Mouse (Mus musculus) neural tube, embryonic 11.5 days (tissue): Measurements from ENCODE around the gene Bmpr1b. TPM values are rescaled to one million over a fixed set of nuclear protein-coding genes. Genes with fewer than 3 reads are reported as not detected.

Source experiments
- ATAC-seq: fragments of 200-750 bp; cut with Nextera tagmentation; 2 replicates; pipeline ENCODE4 v1.8.0; 2017; ENCODE audit warnings: moderate number of reproducible peaks, mild to moderate bottlenecking, moderate TSS enrichment, moderate library complexity; ENCODE audit not compliant: insufficient read depth, low FRiP score, low TSS enrichment
- DNase-seq: peaks from one replicate; pipeline ENCODE4 v3.0.0-alpha.2; 2015; ENCODE audit warnings: low spot score
- H3K27ac ChIP-seq: fragments of 300-500 bp; sonication (generic); 2 replicates; pipeline ENCODE4 v1.5.1; 2014; ENCODE audit warnings: low read depth, mild to moderate bottlenecking, low read length
- H3K27me3 ChIP-seq: fragments of 300-500 bp; sonication (generic); 2 replicates; pipeline ENCODE4 v1.6.1; 2014; ENCODE audit warnings: mild to moderate bottlenecking, low read length, mixed read lengths; ENCODE audit not compliant: control insufficient read depth, insufficient read depth
- H3K36me3 ChIP-seq: fragments of 300-500 bp; sonication (generic); 2 replicates; pipeline ENCODE4 v1.6.1; 2014; ENCODE audit warnings: mild to moderate bottlenecking, low read length, moderate library complexity, mixed read lengths; ENCODE audit not compliant: control insufficient read depth, insufficient read depth
- H3K4me1 ChIP-seq: fragments of 300-500 bp; sonication (generic); 2 replicates; pipeline ENCODE4 v1.6.1; 2014; ENCODE audit warnings: low read length, mixed read lengths; ENCODE audit not compliant: control insufficient read depth, insufficient read depth
- H3K4me2 ChIP-seq: fragments of 300-500 bp; sonication (generic); 2 replicates; pipeline ENCODE4 v1.6.1; 2014; ENCODE audit warnings: low read depth, mild to moderate bottlenecking, moderate library complexity
- H3K4me3 ChIP-seq: fragments of 300-500 bp; sonication (generic); 2 replicates; pipeline ENCODE4 v1.5.1; 2014; ENCODE audit warnings: low read depth, low read length
- H3K9ac ChIP-seq: fragments of 300-500 bp; sonication (generic); 2 replicates; pipeline ENCODE4 v1.6.1; 2014; ENCODE audit warnings: mild to moderate bottlenecking, low read length
- H3K9me3 ChIP-seq: fragments of 300-500 bp; sonication (generic); 2 replicates; pipeline ENCODE4 v1.6.1; 2016; ENCODE audit warnings: low read length; ENCODE audit not compliant: control insufficient read depth
- WGBS: fragments of 180-500 bp; shearing (Covaris S2); extraction: QIAGEN DNeasy Blood & Tissue Kit; methylation state at CpG from one replicate; pipeline ENCODE4 v1.1.7; 2014; 5-methylcytosine and 5-hydroxymethylcytosine counted together
- polyA plus RNA-seq: library from polyadenylated mRNA; unstranded; fragments of >200 nt; fragmentation: Nextera tagmentation; extraction: Ambion mirVana; gene quantifications from 2 replicates; pipeline ENCODE4 v1.2.1, GENCODE M21; 2014

Gene Bmpr1b
- polyA plus RNA-seq, 1 experiment from 2014 or later: 17.8 TPM

DNA sequence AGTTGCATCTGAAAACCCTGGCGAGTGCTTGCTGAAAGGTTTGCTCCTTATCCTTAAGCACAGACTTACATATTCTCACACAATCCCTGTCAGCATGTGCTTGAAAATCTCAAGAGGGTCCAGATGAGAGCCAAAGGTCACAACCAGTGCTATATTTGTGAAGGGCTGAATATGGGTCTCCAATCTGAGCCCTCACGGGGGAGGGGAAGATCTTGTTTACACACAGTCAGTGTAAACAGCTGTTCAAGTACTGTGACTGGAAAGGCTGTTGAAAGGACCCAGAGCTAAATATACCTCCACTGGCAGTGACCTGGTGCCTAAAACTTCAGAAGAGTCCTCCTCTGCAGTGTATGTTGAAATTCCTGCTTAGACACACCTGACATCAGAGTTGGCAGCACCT, 43.7 kb downstream of the Bmpr1b start:
- no peaks in the 10 kb centered on the region for H3K4me1 ChIP-seq
- H3K36me3 ChIP-seq: no peaks in the 10 kb centered on the region
- no peak overlapping the region for H3K9ac ChIP-seq
- no peaks in the 10 kb centered on the region for H3K27me3 ChIP-seq
- DNase-seq (no peak), ATAC-seq (no peak)
- no peaks in the 10 kb centered on the region for H3K9me3 ChIP-seq
- H3K27ac ChIP-seq: no peak overlapping the region
- 49% methylated on average over 2 of the region's 2 CpGs for WGBS
- no peak overlapping the region for H3K4me3 ChIP-seq
- H3K4me2 ChIP-seq: no peak overlapping the region

GRCm38 (mm10) chr3:142124255-142124654, 45.0 kb downstream of the Bmpr1b start:
- DNase-seq (no peak), ATAC-seq (no peak)
- 52% methylated on average over 6 of the region's 6 CpGs for WGBS
- H3K36me3 ChIP-seq: no peaks in the 10 kb centered on the region
- H3K4me1 ChIP-seq: no peaks in the 10 kb centered on the region
- no peak overlapping the region for H3K4me2 ChIP-seq
- no peaks in the 10 kb centered on the region for H3K9me3 ChIP-seq
- H3K27ac ChIP-seq: no peak overlapping the region
- H3K4me3 ChIP-seq: no peak overlapping the region
- H3K27me3 ChIP-seq: no peaks in the 10 kb centered on the region
- H3K9ac ChIP-seq: no peak overlapping the region

- Histone ChIP-seq H3K4me3 (no peak overlapping the region), H3K36me3 (no peaks in the 10 kb centered on the region), H3K4me2 (no peak overlapping the region), H3K4me1 (no peaks in the 10 kb centered on the region), H3K27ac (no peak overlapping the region), H3K27me3 (no peaks in the 10 kb centered on the region), H3K9me3 (no peaks in the 10 kb centered on the region), H3K9ac (no peak overlapping the region)
- ATAC-seq: no peak
- 81% methylated on average over 5 of the region's 5 CpGs for WGBS
- DNase-seq: no peak
Observed at GRCm38 (mm10) chr3:142122376-142122775, 46.8 kb downstream of the Bmpr1b start.

DNA sequence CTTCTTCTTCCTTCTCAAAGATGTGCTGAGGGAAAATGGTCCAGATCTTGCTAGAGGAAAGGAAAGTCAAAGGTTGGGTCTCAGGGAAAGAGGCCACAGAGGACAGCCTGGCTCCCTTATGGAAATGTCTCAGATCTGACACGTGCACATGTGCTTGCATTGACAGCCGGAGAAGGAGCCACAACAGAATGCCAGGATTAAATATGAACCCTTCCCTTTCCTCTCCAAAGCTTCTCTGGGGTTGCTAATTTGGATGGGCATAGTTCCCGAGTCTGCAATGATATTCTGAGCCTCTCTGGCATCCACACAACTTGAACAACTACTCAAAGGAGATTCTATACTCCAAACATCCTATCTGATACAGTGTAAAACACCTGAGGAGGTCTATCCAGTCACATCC, 48.4 kb downstream of the Bmpr1b start:
- DNase-seq: no peak
- Histone ChIP-seq H3K4me1 (no peaks in the 10 kb centered on the region), H3K27ac (no peak overlapping the region), H3K9ac (no peak overlapping the region), H3K27me3 (no peaks in the 10 kb centered on the region), H3K4me2 (no peak overlapping the region), H3K9me3 (no peaks in the 10 kb centered on the region), H3K4me3 (no peak overlapping the region), H3K36me3 (no peaks in the 10 kb centered on the region)
- no peak for ATAC-seq
- 78% methylated on average over 3 of the region's 3 CpGs for WGBS

DNA sequence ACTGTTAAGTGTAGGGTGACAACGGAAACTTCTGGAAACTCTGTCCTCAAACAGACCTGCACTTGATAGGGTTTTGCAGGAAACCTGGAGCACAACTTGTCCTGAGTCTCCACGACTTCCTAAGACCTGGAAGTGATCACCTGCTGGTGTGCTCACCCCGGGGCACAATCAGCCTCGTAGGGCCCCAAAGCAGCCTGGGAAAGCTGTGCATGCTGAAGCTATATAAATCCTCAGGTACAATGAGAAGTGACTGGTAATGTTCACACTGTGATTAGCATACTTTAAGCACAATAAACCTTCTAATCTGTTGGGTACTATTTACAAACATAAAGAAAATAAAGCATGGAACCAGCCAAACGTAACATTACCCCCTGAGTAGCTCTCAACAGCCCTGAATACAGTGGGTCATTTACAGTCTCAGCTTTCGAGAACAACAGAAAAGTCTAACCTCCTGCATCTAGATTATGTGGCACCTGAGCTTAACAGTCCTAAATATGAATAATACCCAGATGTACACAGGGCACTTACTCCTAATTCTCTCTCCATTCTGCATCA, 54.4 kb downstream of the Bmpr1b start:
- WGBS: 42% methylated on average over 6 of the region's 6 CpGs

DNA sequence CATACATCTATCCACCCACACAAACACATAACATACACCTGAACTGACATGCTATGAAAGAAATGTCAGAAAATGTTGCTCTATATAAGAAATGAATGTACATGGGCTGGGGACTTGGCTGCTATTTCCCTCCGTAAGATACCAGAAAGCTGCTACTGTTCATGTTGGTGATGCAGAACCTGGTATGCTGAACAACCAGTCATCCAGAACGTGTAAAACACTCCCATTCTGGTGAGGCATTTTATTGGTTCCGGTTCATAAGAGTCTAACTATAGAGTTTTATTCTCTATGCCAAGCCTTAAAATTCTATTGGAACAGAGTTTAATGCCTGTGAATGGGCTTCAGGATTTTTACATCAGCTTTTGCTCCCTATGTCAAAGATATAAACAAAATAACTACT, 55.0 kb downstream of the Bmpr1b start:
- Histone ChIP-seq H3K4me2 (no peak overlapping the region), H3K36me3 (no peaks in the 10 kb centered on the region), H3K27me3 (no peaks in the 10 kb centered on the region), H3K4me3 (no peak overlapping the region), H3K4me1 (peaks cover 10% of the 10 kb centered on the region; the same call in 1 of the 2 replicates), H3K9ac (no peak overlapping the region), H3K27ac (no peak overlapping the region), H3K9me3 (no peaks in the 10 kb centered on the region)
- ATAC-seq (no peak), DNase-seq (no peak)
- 71% methylated on average over 3 of the region's 3 CpGs for WGBS

More for the DNA sequence above, 54.4 kb downstream of the Bmpr1b start:
- Histone ChIP-seq H3K4me3 (no peak overlapping the region), H3K4me2 (no peak overlapping the region), H3K36me3 (no peaks in the 10 kb centered on the region), H3K9me3 (no peaks in the 10 kb centered on the region), H3K9ac (no peak overlapping the region), H3K27me3 (no peaks in the 10 kb centered on the region), H3K4me1 (peaks cover 10% of the 10 kb centered on the region; the same call in 1 of the 2 replicates), H3K27ac (no peak overlapping the region)
- no peak for DNase-seq
- 0 out of 2 replicates have a peak, but pooled peaks have one; percentile 18 for ATAC-seq

- H3K4me1 ChIP-seq: peaks cover 10% of the 10 kb centered on the region; the same call in 1 of the 2 replicates
- no peak overlapping the region for H3K27ac ChIP-seq
- no peak overlapping the region for H3K9ac ChIP-seq
- no peak for ATAC-seq
- WGBS: 88% methylated on average over 4 of the region's 4 CpGs
- H3K4me2 ChIP-seq: no peak overlapping the region
- H3K4me3 ChIP-seq: no peak overlapping the region
- no peak for DNase-seq
- H3K36me3 ChIP-seq: no peaks in the 10 kb centered on the region
- H3K27me3 ChIP-seq: no peaks in the 10 kb centered on the region
- no peaks in the 10 kb centered on the region for H3K9me3 ChIP-seq
Observed at GRCm38 (mm10) chr3:142113208-142113607, 56.0 kb downstream of the Bmpr1b start.

GRCm38 (mm10) chr3:142106227-142106626, 63.0 kb downstream of the Bmpr1b start:
- H3K4me3 ChIP-seq: no peak overlapping the region
- ATAC-seq (no peak), DNase-seq (no peak)
- WGBS: 85% methylated on average over 6 of the region's 6 CpGs
- no peaks in the 10 kb centered on the region for H3K27me3 ChIP-seq
- H3K9me3 ChIP-seq: no peaks in the 10 kb centered on the region
- no peak overlapping the region for H3K9ac ChIP-seq
- no peaks in the 10 kb centered on the region for H3K4me1 ChIP-seq
- no peak overlapping the region for H3K27ac ChIP-seq
- no peaks in the 10 kb centered on the region for H3K36me3 ChIP-seq
- no peak overlapping the region for H3K4me2 ChIP-seq

DNA sequence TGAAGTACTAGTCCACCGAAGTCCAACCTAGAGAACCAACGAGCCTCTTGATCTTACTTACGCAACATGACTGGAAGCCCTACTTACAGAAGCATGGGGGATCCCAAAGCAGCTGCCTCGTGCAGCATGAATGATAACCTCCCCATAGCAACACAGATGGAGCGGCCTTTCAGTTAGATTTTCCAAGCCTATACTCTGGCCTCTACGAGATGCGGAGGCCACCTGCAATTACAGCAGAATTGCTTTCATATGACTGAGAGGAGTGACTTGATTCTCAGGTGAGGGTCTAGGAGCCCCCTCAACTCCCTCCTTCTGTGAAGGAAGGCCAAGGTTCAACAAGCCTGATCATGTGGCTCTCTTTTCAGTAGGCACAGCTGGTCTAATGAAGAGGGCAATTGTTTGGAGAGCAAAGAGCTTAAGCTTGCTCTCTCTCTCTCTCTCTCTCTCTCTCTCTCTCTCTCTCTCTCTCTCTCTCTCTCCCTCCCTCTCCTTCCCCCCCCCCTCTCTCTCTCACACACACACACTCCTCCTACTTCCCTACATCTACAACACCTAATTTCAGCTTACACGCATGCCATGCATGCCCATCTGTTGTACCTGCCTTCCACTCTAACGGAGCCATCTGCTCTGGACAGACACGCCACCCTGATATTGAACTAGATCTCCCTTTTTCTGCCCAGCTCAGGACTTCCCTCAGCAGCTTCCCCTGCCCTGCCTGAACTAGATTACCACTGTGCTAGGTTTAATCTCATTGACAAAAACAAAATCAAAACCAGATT, 65.0 kb downstream of the Bmpr1b start:
- WGBS: 90% methylated on average over 10 of the region's 10 CpGs
- no peak overlapping the region for H3K9ac ChIP-seq
- ATAC-seq (no peak), DNase-seq (no peak)
- H3K4me2 ChIP-seq: no peak overlapping the region
- no peak overlapping the region for H3K4me3 ChIP-seq
- no peaks in the 10 kb centered on the region for H3K27me3 ChIP-seq
- H3K4me1 ChIP-seq: no peaks in the 10 kb centered on the region
- H3K27ac ChIP-seq: no peak overlapping the region
- H3K9me3 ChIP-seq: no peaks in the 10 kb centered on the region
- H3K36me3 ChIP-seq: no peaks in the 10 kb centered on the region
